Mouse (Mus musculus): ENCODE results near the gene Fgfr2. TPM values are rescaled to one million over a fixed set of nuclear protein-coding genes. Genes with fewer than 3 reads are reported as not detected.
"Not testable (repeated sequence)": the region's sequence is repeated elsewhere in the genome, so short reads cannot be mapped to it uniquely, and the experiment has no call there.

Gene Fgfr2
- polyA plus RNA-seq, 1 experiment from 2014 or later, result 47.9 TPM

- H3K4me1 ChIP-seq, result no peaks in the 10 kb centered on the region
- no peak overlapping the region for H3K27ac ChIP-seq
- H3K4me2 ChIP-seq, result no peak overlapping the region
- 78% methylated on average over 5 of the region's 5 CpGs for WGBS
- no peak overlapping the region for H3K9ac ChIP-seq
- no peaks in the 10 kb centered on the region for H3K36me3 ChIP-seq (ENCODE audit: poor library complexity, severe bottlenecking)
- 0 out of 2 replicates have a peak, but pooled peaks cover 3% of the 10 kb centered on the region for H3K27me3 ChIP-seq
- no peak for ATAC-seq
- no peaks in the 10 kb centered on the region for H3K9me3 ChIP-seq (replicated peaks)
- H3K4me3 ChIP-seq, result no peak overlapping the region
Measured at GRCm38 (mm10) chr7:132446841-132447240, 676.3 kb downstream of the Fgfr2 start.

DNA sequence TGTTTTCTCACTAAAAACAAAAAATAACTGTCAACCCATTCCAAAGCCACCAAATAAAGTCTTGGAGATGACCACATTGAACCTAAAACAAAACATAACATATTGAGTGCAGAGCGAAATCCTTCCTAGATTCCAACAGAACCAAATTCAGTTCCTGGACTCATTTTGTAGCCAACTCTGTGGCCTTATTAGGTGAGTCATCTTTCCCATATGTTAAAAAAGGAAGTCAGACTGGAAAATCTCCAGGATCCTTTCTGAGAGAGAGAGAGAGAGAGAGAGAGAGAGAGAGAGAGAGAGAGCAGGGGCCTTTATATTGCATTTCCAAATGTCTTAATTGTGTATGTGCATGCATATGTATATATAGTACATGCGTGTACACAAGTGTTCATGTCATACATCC is 678.9 kb downstream of the Fgfr2 start:
- Histone ChIP-seq H3K36me3 (ENCODE audit: poor library complexity, severe bottlenecking) (no peaks in the 10 kb centered on the region), H3K4me3 (no peak overlapping the region), H3K4me2 (no peak overlapping the region), H3K9ac (no peak overlapping the region), H3K27ac (no peak overlapping the region), H3K9me3 (replicated peaks) (no peaks in the 10 kb centered on the region), H3K4me1 (no peaks in the 10 kb centered on the region), H3K27me3 (0 out of 2 replicates have a peak, but pooled peaks cover 3% of the 10 kb centered on the region)
- no peak for ATAC-seq
- 94% methylated on average over 2 of the region's 2 CpGs for WGBS

DNA sequence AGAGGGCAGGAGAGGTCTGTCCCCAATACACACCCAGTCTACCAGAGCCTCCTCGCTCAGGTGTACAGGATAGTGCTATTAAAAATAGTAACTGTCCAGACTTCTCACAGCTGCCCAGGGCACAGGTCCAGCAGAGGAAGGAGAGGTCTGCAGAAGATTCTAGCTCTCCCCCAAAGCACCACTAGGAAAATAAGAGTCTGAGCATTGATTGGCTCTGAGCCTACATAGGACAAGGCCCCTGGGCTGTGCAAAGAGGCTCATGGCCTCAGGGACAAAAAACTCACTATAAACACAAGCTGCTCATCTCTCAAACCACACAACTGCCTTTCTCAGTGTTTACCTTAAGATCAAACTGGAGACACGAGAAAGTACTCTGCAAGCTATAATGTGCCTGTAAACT is 679.4 kb downstream of the Fgfr2 start:
- ATAC-seq, result no peak
- Histone ChIP-seq H3K4me2 (no peak overlapping the region), H3K27ac (no peak overlapping the region), H3K4me3 (no peak overlapping the region), H3K4me1 (no peaks in the 10 kb centered on the region), H3K9me3 (replicated peaks) (no peaks in the 10 kb centered on the region), H3K9ac (no peak overlapping the region), H3K36me3 (ENCODE audit: poor library complexity, severe bottlenecking) (no peaks in the 10 kb centered on the region), H3K27me3 (0 out of 2 replicates have a peak, but pooled peaks cover 3% of the 10 kb centered on the region)
- 78% methylated on average over 2 of the region's 2 CpGs for WGBS

- H3K4me1 ChIP-seq, result no peaks in the 10 kb centered on the region
- H3K9me3 ChIP-seq (replicated peaks), result no peaks in the 10 kb centered on the region
- no peak overlapping the region for H3K27ac ChIP-seq
- H3K4me2 ChIP-seq, result no peak overlapping the region
- H3K36me3 ChIP-seq (ENCODE audit: poor library complexity, severe bottlenecking), result no peaks in the 10 kb centered on the region
- WGBS, result 90% methylated on average over 3 of the region's 3 CpGs
- H3K27me3 ChIP-seq, result 0 out of 2 replicates have a peak, but pooled peaks cover 3% of the 10 kb centered on the region
- ATAC-seq, result no peak
- no peak overlapping the region for H3K9ac ChIP-seq
- H3K4me3 ChIP-seq, result no peak overlapping the region
Measured at GRCm38 (mm10) chr7:132443134-132443533, 680.0 kb downstream of the Fgfr2 start.

DNA sequence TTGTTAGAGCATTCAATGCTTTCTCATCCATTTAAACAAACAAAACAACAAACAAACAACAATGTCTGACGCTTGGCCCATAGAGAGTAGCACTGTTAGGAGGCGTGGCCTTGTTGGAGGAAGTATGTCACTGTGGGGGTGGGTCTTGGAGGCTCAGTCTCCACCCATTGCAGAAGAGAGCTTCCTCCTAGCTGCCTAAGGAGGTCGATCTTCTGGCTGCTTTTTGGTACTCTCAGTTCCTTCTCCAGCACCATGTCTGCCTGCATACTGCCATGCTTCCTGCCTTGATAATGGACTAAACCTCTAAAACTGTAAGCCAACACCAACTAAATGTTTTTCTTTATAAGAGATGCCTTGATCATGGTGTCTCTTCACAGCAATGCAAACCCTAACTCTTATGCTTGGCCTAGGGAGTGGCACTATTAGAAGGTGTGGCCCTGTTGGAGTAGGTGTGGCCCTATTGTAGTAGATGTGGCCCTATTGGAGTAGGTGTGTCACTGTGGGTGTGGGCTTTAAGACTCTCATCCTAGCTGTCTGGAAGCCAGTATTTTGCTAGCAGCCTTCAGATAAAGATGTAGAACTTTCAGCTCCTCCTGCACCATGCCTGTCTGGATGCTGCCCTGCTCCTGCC is 680.9 kb downstream of the Fgfr2 start:
- not testable (repeated sequence) for H3K27me3 ChIP-seq; H3K9ac ChIP-seq; H3K9me3 ChIP-seq (replicated peaks); H3K4me3 ChIP-seq; H3K4me1 ChIP-seq; H3K36me3 ChIP-seq (ENCODE audit: poor library complexity, severe bottlenecking); ATAC-seq; H3K27ac ChIP-seq; H3K4me2 ChIP-seq
- 89% methylated on average over 3 of the region's 3 CpGs for WGBS

- no peak overlapping the region for H3K4me2 ChIP-seq
- H3K9me3 ChIP-seq (replicated peaks), result no peaks in the 10 kb centered on the region
- no peak for ATAC-seq
- H3K36me3 ChIP-seq (ENCODE audit: poor library complexity, severe bottlenecking), result no peaks in the 10 kb centered on the region
- 90% methylated on average over 6 of the region's 6 CpGs for WGBS
- no peak overlapping the region for H3K27ac ChIP-seq
- H3K4me3 ChIP-seq, result no peak overlapping the region
- no peaks in the 10 kb centered on the region for H3K27me3 ChIP-seq
- no peak overlapping the region for H3K9ac ChIP-seq
- no peaks in the 10 kb centered on the region for H3K4me1 ChIP-seq
Measured at GRCm38 (mm10) chr7:132439916-132440315, 683.2 kb downstream of the Fgfr2 start.

DNA sequence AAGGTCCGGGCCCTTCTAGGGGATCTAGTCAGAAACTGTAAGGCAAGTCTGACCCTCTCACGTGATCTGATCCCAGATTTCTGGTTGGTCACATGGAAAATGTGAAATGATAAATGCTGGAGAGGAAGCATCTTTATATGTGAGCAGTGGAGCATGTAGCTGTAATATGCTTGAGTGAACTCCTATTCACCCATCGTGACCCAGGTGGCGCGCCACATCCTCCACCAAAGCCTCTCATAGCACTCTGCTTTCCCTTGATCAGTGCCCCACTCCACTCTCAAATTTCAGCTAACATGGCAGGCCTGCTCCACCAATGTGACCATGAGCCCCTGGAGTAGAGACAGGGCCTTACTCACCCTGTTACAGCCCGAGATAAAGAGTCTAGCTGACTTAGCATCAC is 685.1 kb downstream of the Fgfr2 start:
- Histone ChIP-seq H3K4me1 (no peaks in the 10 kb centered on the region), H3K27me3 (no peaks in the 10 kb centered on the region), H3K36me3 (ENCODE audit: poor library complexity, severe bottlenecking) (no peaks in the 10 kb centered on the region), H3K4me2 (no peak overlapping the region), H3K9ac (no peak overlapping the region), H3K27ac (no peak overlapping the region), H3K9me3 (replicated peaks) (no peaks in the 10 kb centered on the region), H3K4me3 (no peak overlapping the region)
- 45% methylated on average over 6 of the region's 6 CpGs for WGBS
- no peak for ATAC-seq

- no peaks in the 10 kb centered on the region for H3K27me3 ChIP-seq
- H3K27ac ChIP-seq, result no peak overlapping the region
- H3K36me3 ChIP-seq (ENCODE audit: poor library complexity, severe bottlenecking), result no peaks in the 10 kb centered on the region
- no peaks in the 10 kb centered on the region for H3K9me3 ChIP-seq (replicated peaks)
- no peak for ATAC-seq
- H3K9ac ChIP-seq, result no peak overlapping the region
- no peak overlapping the region for H3K4me2 ChIP-seq
- no peaks in the 10 kb centered on the region for H3K4me1 ChIP-seq
- H3K4me3 ChIP-seq, result no peak overlapping the region
- 91% methylated on average over 3 of the region's 3 CpGs for WGBS
Measured at GRCm38 (mm10) chr7:132437431-132437830, 685.7 kb downstream of the Fgfr2 start.

GRCm38 (mm10) chr7:132435486-132436055 is 687.6 kb downstream of the Fgfr2 start:
- no peak overlapping the region for H3K4me3 ChIP-seq
- H3K4me2 ChIP-seq, result no peak overlapping the region
- no peak overlapping the region for H3K27ac ChIP-seq
- no peak overlapping the region for H3K9ac ChIP-seq
- no peaks in the 10 kb centered on the region for H3K4me1 ChIP-seq
- no peak for ATAC-seq
- WGBS, result 96% methylated on average over 8 of the region's 8 CpGs
- H3K36me3 ChIP-seq (ENCODE audit: poor library complexity, severe bottlenecking), result no peaks in the 10 kb centered on the region
- no peaks in the 10 kb centered on the region for H3K27me3 ChIP-seq
- H3K9me3 ChIP-seq (replicated peaks), result no peaks in the 10 kb centered on the region

DNA sequence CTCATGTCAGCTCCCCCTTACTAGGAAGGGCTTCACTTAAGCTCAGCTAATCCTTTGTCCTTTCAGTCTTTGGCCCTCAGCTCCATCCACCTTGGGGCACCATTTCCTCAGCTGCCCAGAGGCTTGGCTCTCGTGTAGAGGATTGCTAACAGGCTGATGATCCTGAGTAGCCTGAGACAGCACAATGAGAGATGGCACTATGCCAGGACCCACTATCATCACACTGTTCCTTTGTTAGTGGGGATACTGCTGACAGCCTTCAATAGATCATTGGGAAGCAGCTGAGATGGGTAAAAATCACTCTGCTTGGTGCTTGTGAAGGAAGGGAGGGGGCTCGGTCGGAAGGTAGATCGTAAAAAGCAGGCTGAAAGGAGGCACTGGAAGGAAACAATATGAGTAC is 693.8 kb downstream of the Fgfr2 start:
- ATAC-seq, result 0 out of 2 replicates have a peak, but pooled peaks have one; percentile 55
- Histone ChIP-seq H3K9me3 (replicated peaks) (no peaks in the 10 kb centered on the region), H3K27ac (no peak overlapping the region), H3K9ac (no peak overlapping the region), H3K4me2 (no peak overlapping the region), H3K36me3 (ENCODE audit: poor library complexity, severe bottlenecking) (no peaks in the 10 kb centered on the region), H3K4me1 (peaks cover 6% of the 10 kb centered on the region), H3K27me3 (no peaks in the 10 kb centered on the region), H3K4me3 (no peak overlapping the region)
- 39% methylated on average over 4 of the region's 4 CpGs for WGBS

GRCm38 (mm10) chr7:132428308-132428707 is 694.8 kb downstream of the Fgfr2 start:
- Histone ChIP-seq H3K27ac (no peak overlapping the region), H3K27me3 (no peaks in the 10 kb centered on the region), H3K4me1 (peaks cover 6% of the 10 kb centered on the region), H3K4me2 (no peak overlapping the region), H3K9ac (no peak overlapping the region), H3K4me3 (no peak overlapping the region), H3K36me3 (ENCODE audit: poor library complexity, severe bottlenecking) (no peaks in the 10 kb centered on the region), H3K9me3 (replicated peaks) (no peaks in the 10 kb centered on the region)
- no peak for ATAC-seq
- 98% methylated on average over 4 of the region's 4 CpGs for WGBS

DNA sequence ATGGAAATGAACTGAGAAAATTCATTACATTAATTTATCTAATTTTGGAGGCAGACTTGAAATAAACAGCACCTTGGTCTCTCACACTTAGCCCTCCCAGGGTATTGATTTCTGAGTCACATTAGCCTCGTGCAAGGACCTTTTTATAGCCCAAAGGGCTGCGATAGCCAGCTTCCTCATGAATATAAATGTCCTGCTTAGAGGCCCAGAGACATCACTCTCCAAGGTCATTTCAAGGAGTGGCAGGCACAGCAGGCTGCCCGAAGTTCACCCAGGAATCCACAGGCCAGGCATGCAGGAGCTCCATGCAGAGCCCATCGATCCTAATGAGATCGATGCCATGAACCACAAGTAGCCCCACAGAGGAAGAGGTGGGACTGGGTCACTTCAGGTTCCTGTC is 697.1 kb downstream of the Fgfr2 start:
- Histone ChIP-seq H3K4me2 (no peak overlapping the region), H3K9me3 (replicated peaks) (no peaks in the 10 kb centered on the region), H3K4me3 (no peak overlapping the region), H3K4me1 (peaks cover 6% of the 10 kb centered on the region), H3K36me3 (ENCODE audit: poor library complexity, severe bottlenecking) (no peaks in the 10 kb centered on the region), H3K27me3 (no peaks in the 10 kb centered on the region), H3K27ac (no peak overlapping the region), H3K9ac (no peak overlapping the region)
- no peak for ATAC-seq
- 79% methylated on average over 5 of the region's 5 CpGs for WGBS

Measured in forebrain, embryonic 13.5 days (tissue).